Mouse (Mus musculus): ENCODE measurements at regions not wholly inside any gene's neighbourhood (a gene's known extent, or its start where the extent isn't known, plus 50 kb on each side); places are given as distances from the start of the nearest gene placed in this dataset.

DNA sequence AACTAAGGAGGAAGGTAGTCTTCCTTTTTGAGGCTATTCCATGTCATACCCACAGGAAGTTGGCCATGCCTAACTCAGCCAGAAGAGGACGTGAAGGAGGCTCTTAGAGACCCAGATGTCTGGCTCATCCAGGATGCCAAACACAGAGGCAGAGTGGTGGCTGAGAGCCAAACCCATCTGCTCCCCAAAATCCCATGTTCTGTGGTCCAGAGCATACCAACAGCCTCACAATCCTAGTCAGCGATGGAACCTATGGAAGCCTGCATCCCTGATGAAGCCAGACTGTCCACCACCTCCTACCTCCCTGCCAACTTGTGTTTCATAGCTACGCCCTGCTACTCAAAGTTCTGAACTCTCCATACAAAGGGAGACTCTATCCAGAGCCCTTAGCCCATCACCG, 169.1 kb downstream of the Map2k4 start:
- no peak for DNase-seq (ENCODE audit: extremely low read depth, low read depth, low spot score)
- WGBS, result 88% methylated on average over 4 of the region's 4 CpGs
- Histone ChIP-seq H3K4me3 (ENCODE audit: insufficient read depth, low read depth, low read length) (no peak overlapping the region), H3K36me3 (ENCODE audit: control insufficient read depth, insufficient read depth, low read length) (no peaks in the 10 kb centered on the region), H3K9ac (ENCODE audit: low read depth, low read length) (no peak overlapping the region), H3K27ac (replicated peaks; ENCODE audit: insufficient read depth, low read depth, low read length) (no peak overlapping the region), H3K79me2 (ENCODE audit: control insufficient read depth, insufficient read depth, low read length) (no peaks in the 10 kb centered on the region), H3K27me3 (ENCODE audit: control insufficient read depth, insufficient read depth, low read length) (no peaks in the 10 kb centered on the region), H3K4me1 (ENCODE audit: control insufficient read depth, insufficient read depth, low read length) (no peaks in the 10 kb centered on the region)
- TF ChIP-seq CTCF (IDR thresholded peaks at IDR 0.05; ENCODE audit: low read depth, low read length) (no peak), POLR2A (IDR thresholded peaks at IDR 0.05; ENCODE audit: extremely low read depth, insufficient read depth, low read length) (no peak)

- Histone ChIP-seq H3K79me2 (ENCODE audit: control insufficient read depth, insufficient read depth, low read length) (no peaks in the 10 kb centered on the region), H3K4me3 (ENCODE audit: insufficient read depth, low read depth, low read length) (no peak overlapping the region), H3K36me3 (ENCODE audit: control insufficient read depth, insufficient read depth, low read length) (no peaks in the 10 kb centered on the region), H3K27me3 (ENCODE audit: control insufficient read depth, insufficient read depth, low read length) (no peaks in the 10 kb centered on the region), H3K9ac (ENCODE audit: low read depth, low read length) (no peak overlapping the region), H3K4me1 (ENCODE audit: control insufficient read depth, insufficient read depth, low read length) (no peaks in the 10 kb centered on the region), H3K27ac (replicated peaks; ENCODE audit: insufficient read depth, low read depth, low read length) (no peak overlapping the region)
- 87% methylated on average over 3 of the region's 3 CpGs for WGBS
- TF ChIP-seq CTCF (IDR thresholded peaks at IDR 0.05; ENCODE audit: low read depth, low read length), result no peak
- no peak for TF ChIP-seq POLR2A (IDR thresholded peaks at IDR 0.05; ENCODE audit: extremely low read depth, insufficient read depth, low read length)
- DNase-seq (ENCODE audit: extremely low read depth, low read depth, low spot score), result no peak
These were observed 177.6 kb downstream of the Map2k4 start for GRCm38 (mm10) chr11:65610536-65610935.

GRCm38 (mm10) chr11:65609056-65609455, 179.0 kb downstream of the Map2k4 start:
- Histone ChIP-seq H3K27ac (replicated peaks; ENCODE audit: insufficient read depth, low read depth, low read length) (no peak overlapping the region), H3K4me3 (ENCODE audit: insufficient read depth, low read depth, low read length) (no peak overlapping the region), H3K4me1 (ENCODE audit: control insufficient read depth, insufficient read depth, low read length) (no peaks in the 10 kb centered on the region), H3K9ac (ENCODE audit: low read depth, low read length) (no peak overlapping the region), H3K36me3 (ENCODE audit: control insufficient read depth, insufficient read depth, low read length) (no peaks in the 10 kb centered on the region), H3K27me3 (ENCODE audit: control insufficient read depth, insufficient read depth, low read length) (no peaks in the 10 kb centered on the region), H3K79me2 (ENCODE audit: control insufficient read depth, insufficient read depth, low read length) (no peaks in the 10 kb centered on the region)
- TF ChIP-seq CTCF (IDR thresholded peaks at IDR 0.05; ENCODE audit: low read depth, low read length), result no peak
- no peak for TF ChIP-seq POLR2A (IDR thresholded peaks at IDR 0.05; ENCODE audit: extremely low read depth, insufficient read depth, low read length)
- 54% methylated on average over 4 of the region's 4 CpGs for WGBS
- no peak for DNase-seq (ENCODE audit: extremely low read depth, low read depth, low spot score)

GRCm38 (mm10) chr11:65597298-65598076, 190.6 kb downstream of the Map2k4 start:
- no peak for DNase-seq (ENCODE audit: extremely low read depth, low read depth, low spot score)
- Histone ChIP-seq H3K79me2 (ENCODE audit: control insufficient read depth, insufficient read depth, low read length) (no peaks in the 10 kb centered on the region), H3K4me1 (ENCODE audit: control insufficient read depth, insufficient read depth, low read length) (no peaks in the 10 kb centered on the region), H3K27me3 (ENCODE audit: control insufficient read depth, insufficient read depth, low read length) (no peaks in the 10 kb centered on the region), H3K27ac (replicated peaks; ENCODE audit: insufficient read depth, low read depth, low read length) (no peak overlapping the region), H3K36me3 (ENCODE audit: control insufficient read depth, insufficient read depth, low read length) (no peaks in the 10 kb centered on the region), H3K4me3 (ENCODE audit: insufficient read depth, low read depth, low read length) (no peak overlapping the region), H3K9ac (ENCODE audit: low read depth, low read length) (no peak overlapping the region)
- WGBS, result 70% methylated on average over 2 of the region's 2 CpGs
- TF ChIP-seq CTCF (IDR thresholded peaks at IDR 0.05; ENCODE audit: low read depth, low read length) (no peak), POLR2A (IDR thresholded peaks at IDR 0.05; ENCODE audit: extremely low read depth, insufficient read depth, low read length) (no peak)

DNA sequence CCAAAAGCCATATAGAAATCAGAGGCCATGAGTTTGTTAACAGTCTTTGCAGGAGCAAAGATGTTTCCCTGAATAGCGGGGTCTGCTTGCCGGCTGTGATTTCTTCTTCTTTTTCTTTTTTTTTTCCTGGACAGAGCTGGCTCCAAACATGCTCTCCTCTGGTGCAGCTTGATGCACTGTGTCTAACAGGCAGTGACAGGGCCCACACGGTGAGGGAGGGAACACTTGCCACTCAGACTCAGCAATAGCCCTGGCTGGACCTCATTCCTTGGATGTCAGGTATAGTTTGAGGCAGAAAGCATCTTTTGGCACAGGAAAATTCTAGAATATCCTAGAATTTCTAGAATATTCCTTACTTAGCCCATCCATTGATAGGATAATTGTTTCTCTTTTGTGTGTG, 199.6 kb downstream of the Map2k4 start:
- TF ChIP-seq POLR2A (IDR thresholded peaks at IDR 0.05; ENCODE audit: extremely low read depth, insufficient read depth, low read length), result no peak
- no peak for TF ChIP-seq CTCF (IDR thresholded peaks at IDR 0.05; ENCODE audit: low read depth, low read length)
- H3K36me3 ChIP-seq (ENCODE audit: control insufficient read depth, insufficient read depth, low read length), result no peaks in the 10 kb centered on the region
- H3K79me2 ChIP-seq (ENCODE audit: control insufficient read depth, insufficient read depth, low read length), result no peaks in the 10 kb centered on the region
- no peaks in the 10 kb centered on the region for H3K4me1 ChIP-seq (ENCODE audit: control insufficient read depth, insufficient read depth, low read length)
- WGBS, result 90% methylated on average over 3 of the region's 3 CpGs
- no peak overlapping the region for H3K9ac ChIP-seq (ENCODE audit: low read depth, low read length)
- no peak for DNase-seq (ENCODE audit: extremely low read depth, low read depth, low spot score)
- H3K27ac ChIP-seq (replicated peaks; ENCODE audit: insufficient read depth, low read depth, low read length), result no peak overlapping the region
- H3K27me3 ChIP-seq (ENCODE audit: control insufficient read depth, insufficient read depth, low read length), result no peaks in the 10 kb centered on the region
- H3K4me3 ChIP-seq (ENCODE audit: insufficient read depth, low read depth, low read length), result no peak overlapping the region

DNA sequence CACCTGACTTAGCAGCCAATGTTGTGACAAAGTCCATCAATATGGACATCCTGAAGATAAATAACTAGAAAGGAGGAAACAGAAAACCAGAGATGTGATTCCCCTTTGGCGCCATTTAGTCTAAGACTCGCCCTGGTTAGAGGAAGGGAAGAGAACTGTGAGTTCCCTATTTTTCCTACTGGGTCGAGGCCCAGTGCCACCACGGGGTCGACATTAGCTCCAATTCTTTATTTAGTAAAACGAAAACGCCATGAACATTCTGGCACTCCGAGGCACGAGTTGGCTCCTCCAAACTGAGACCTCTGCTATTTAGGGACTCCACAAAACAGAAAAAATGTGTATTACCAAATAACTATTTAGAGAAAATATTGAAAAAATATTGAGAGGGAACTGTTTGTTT, 220.3 kb downstream of the Map2k4 start:
- WGBS, result 80% methylated on average over 9 of the region's 9 CpGs
- Histone ChIP-seq H3K4me1 (ENCODE audit: control insufficient read depth, insufficient read depth, low read length) (no peaks in the 10 kb centered on the region), H3K27me3 (ENCODE audit: control insufficient read depth, insufficient read depth, low read length) (no peaks in the 10 kb centered on the region), H3K36me3 (ENCODE audit: control insufficient read depth, insufficient read depth, low read length) (no peaks in the 10 kb centered on the region), H3K4me3 (ENCODE audit: insufficient read depth, low read depth, low read length) (no peak overlapping the region), H3K9ac (ENCODE audit: low read depth, low read length) (no peak overlapping the region), H3K27ac (replicated peaks; ENCODE audit: insufficient read depth, low read depth, low read length) (no peak overlapping the region), H3K79me2 (ENCODE audit: control insufficient read depth, insufficient read depth, low read length) (no peaks in the 10 kb centered on the region)
- no peak for DNase-seq (ENCODE audit: extremely low read depth, low read depth, low spot score)
- no peak for TF ChIP-seq CTCF (IDR thresholded peaks at IDR 0.05; ENCODE audit: low read depth, low read length)
- no peak for TF ChIP-seq POLR2A (IDR thresholded peaks at IDR 0.05; ENCODE audit: extremely low read depth, insufficient read depth, low read length)

All from liver, adult 2 months (tissue).